Mouse (Mus musculus) liver, adult 2 months (tissue): ENCODE measurements around the gene Ube2d1.

ENCODE experiments used
- CTCF ChIP-seq: fragments of 200-500 bp; IDR thresholded peaks from 2 replicates; pipeline ENCODE4 v1.5.1; 2011; ENCODE audit warnings: low read depth, low read length, control low read depth
- POLR2A ChIP-seq: fragments of 200-500 bp; IDR thresholded peaks from 2 replicates; pipeline ENCODE4 v1.6.1; 2011; ENCODE audit warnings: low read length, control low read depth; ENCODE audit not compliant: insufficient read depth; ENCODE audit errors: extremely low read depth

- TF ChIP-seq CTCF (no peak), POLR2A (no peak)
Observed at GRCm38 (mm10) chr10:71328870-71329269, 43.8 kb upstream of the Ube2d1 start.
